Mouse (Mus musculus) ES-Bruce4 (cell line): ENCODE measurements around the gene Mrps26. TPM values are rescaled to one million over a fixed set of nuclear protein-coding genes. Genes with fewer than 3 reads are reported as not detected.
"Not testable (repeated sequence)": the region's sequence is repeated elsewhere in the genome, so short reads cannot be mapped to it uniquely, and the experiment has no call there.

ENCODE experiments used
- H3K27ac ChIP-seq: 2 replicates; pipeline ENCODE4 v1.5.1; 2012; ENCODE audit warnings: low read length, inconsistent platforms; ENCODE audit not compliant: insufficient read depth
- H3K27me3 ChIP-seq: 2 replicates; pipeline ENCODE4 v1.6.1; 2012; ENCODE audit warnings: mild to moderate bottlenecking, low read length, inconsistent platforms; ENCODE audit not compliant: control insufficient read depth, poor library complexity, insufficient read depth, severe bottlenecking
- H3K36me3 ChIP-seq: 2 replicates; pipeline ENCODE4 v1.6.1; 2012; ENCODE audit warnings: inconsistent platforms, mild to moderate bottlenecking, low read length, moderate library complexity; ENCODE audit not compliant: control insufficient read depth, poor library complexity, insufficient read depth, severe bottlenecking
- H3K4me1 ChIP-seq: one replicate; pipeline ENCODE4 v1.8.1; 2011; ENCODE audit warnings: low read length; ENCODE audit not compliant: control insufficient read depth, insufficient read depth
- H3K4me3 ChIP-seq: 2 replicates; pipeline ENCODE4 v1.5.1; 2011; ENCODE audit warnings: low read depth, mild to moderate bottlenecking, low read length
- H3K9ac ChIP-seq: 2 replicates; pipeline ENCODE4 v1.6.1; 2012; ENCODE audit warnings: low read depth, mild to moderate bottlenecking, inconsistent platforms; ENCODE audit not compliant: poor library complexity, severe bottlenecking
- H3K9me3 ChIP-seq: replicated peaks from 2 replicates; pipeline ENCODE4 v1.6.1; 2012; ENCODE audit warnings: mild to moderate bottlenecking, low read length, inconsistent platforms; ENCODE audit not compliant: control insufficient read depth, poor library complexity, insufficient read depth, severe bottlenecking
- CTCF ChIP-seq: IDR thresholded peaks from one replicate; pipeline ENCODE4 v1.8.1; 2011; ENCODE audit warnings: low read depth, low read length
- EP300 ChIP-seq: IDR thresholded peaks from 2 replicates; pipeline ENCODE4 v1.6.1; 2011; ENCODE audit warnings: low read depth, low read length; ENCODE audit not compliant: insufficient read depth
- POLR2A ChIP-seq: IDR thresholded peaks from one replicate; pipeline ENCODE4 v1.8.1; 2011; ENCODE audit warnings: low read length; ENCODE audit not compliant: insufficient read depth
- polyA plus RNA-seq: library from polyadenylated mRNA; stranded (reverse); fragments of >200 nt; gene quantifications from 2 replicates; pipeline ENCODE4 v1.2.4, GENCODE M21; 2011; ENCODE audit warnings: low read depth; ENCODE audit not compliant: missing spikeins, insufficient read depth, insufficient read length

The Mrps26 gene
- polyA plus RNA-seq, 1 experiment: 17.0 TPM

GRCm38 (mm10) chr2:130564063-130564462, 521 bp downstream of the Mrps26 start:
- Histone ChIP-seq H3K9me3 (no peaks in the 10 kb centered on the region), H3K27ac (no peak overlapping the region)

GRCm38 (mm10) chr2:130564983-130565382, 1.4 kb downstream of the Mrps26 start:
- no peaks in the 10 kb centered on the region for H3K27me3 ChIP-seq
- peaks cover 5% of the 10 kb centered on the region for H3K36me3 ChIP-seq
- no peaks in the 10 kb centered on the region for H3K4me1 ChIP-seq
- no peaks in the 10 kb centered on the region for H3K9me3 ChIP-seq
- no peak overlapping the region for H3K27ac ChIP-seq
- no peak overlapping the region for H3K4me3 ChIP-seq
- TF ChIP-seq POLR2A (no peak), EP300 (no peak), CTCF (no peak)
- no peak overlapping the region for H3K9ac ChIP-seq

More at GRCm38 (mm10) chr2:130564063-130564462, 521 bp downstream of the Mrps26 start:
- Histone ChIP-seq H3K4me3 (peak overlapping the region; percentile 93), H3K9ac (peak overlapping the region; percentile 82), H3K4me1 (no peaks in the 10 kb centered on the region), H3K36me3 (peaks cover 5% of the 10 kb centered on the region), H3K27me3 (no peaks in the 10 kb centered on the region)
- TF ChIP-seq POLR2A: no peak
- no peak for TF ChIP-seq CTCF
- no peak for TF ChIP-seq EP300

GRCm38 (mm10) chr2:130568921-130569320, 5.4 kb downstream of the Mrps26 start:
- H3K4me3 ChIP-seq: no peak overlapping the region
- H3K9me3 ChIP-seq: no peaks in the 10 kb centered on the region
- H3K9ac ChIP-seq: no peak overlapping the region
- H3K27ac ChIP-seq: no peak overlapping the region
- TF ChIP-seq CTCF (no peak), EP300 (no peak), POLR2A (no peak)
- H3K27me3 ChIP-seq: no peaks in the 10 kb centered on the region
- H3K4me1 ChIP-seq: no peaks in the 10 kb centered on the region
- H3K36me3 ChIP-seq: peaks cover 5% of the 10 kb centered on the region

- TF ChIP-seq EP300 (no peak), POLR2A (no peak), CTCF (no peak)
- Histone ChIP-seq H3K9me3 (no peaks in the 10 kb centered on the region), H3K27me3 (no peaks in the 10 kb centered on the region), H3K9ac (no peak overlapping the region), H3K27ac (no peak overlapping the region), H3K36me3 (peaks cover 5% of the 10 kb centered on the region), H3K4me3 (no peak overlapping the region), H3K4me1 (no peaks in the 10 kb centered on the region)
Observed at GRCm38 (mm10) chr2:130569926-130570325, 6.4 kb downstream of the Mrps26 start.

- Histone ChIP-seq H3K4me3 (no peak overlapping the region), H3K9me3 (no peaks in the 10 kb centered on the region), H3K27me3 (no peaks in the 10 kb centered on the region), H3K36me3 (no peaks in the 10 kb centered on the region), H3K4me1 (no peaks in the 10 kb centered on the region), H3K9ac (no peak overlapping the region), H3K27ac (no peak overlapping the region)
- TF ChIP-seq POLR2A (no peak), EP300 (no peak), CTCF (peak; percentile 34)
Observed at GRCm38 (mm10) chr2:130574960-130575359, 11.4 kb downstream of the Mrps26 start.

- peaks cover 3% of the 10 kb centered on the region; the same call in 1 of the 2 replicates for H3K27me3 ChIP-seq
- H3K4me1 ChIP-seq: no peaks in the 10 kb centered on the region
- H3K9me3 ChIP-seq: no peaks in the 10 kb centered on the region
- H3K27ac ChIP-seq: no peak within 1 kb of the TSS
- no peaks in the 10 kb centered on the region for H3K36me3 ChIP-seq
- peak within 1 kb of the TSS; percentile 59 for H3K4me3 ChIP-seq
- TF ChIP-seq EP300: no peak
- no peak for TF ChIP-seq POLR2A
- TF ChIP-seq CTCF: no peak
- peak within 1 kb of the TSS; percentile 48; the same call in 1 of the 2 replicates for H3K9ac ChIP-seq
Observed at GRCm38 (mm10) chr2:130575873-130576272, 12.3 kb downstream of the Mrps26 start, which contains the start of gene Oxt. TSS of gene Oxt (plus strand) at chr2:130576173.

GRCm38 (mm10) chr2:130576564-130576963, 13.0 kb downstream of the Mrps26 start:
- H3K36me3 ChIP-seq, H3K4me1 ChIP-seq, H3K27ac ChIP-seq, H3K27me3 ChIP-seq, H3K9me3 ChIP-seq: not testable (repeated sequence)
- Histone ChIP-seq H3K4me3 (peak overlapping the region; percentile 59), H3K9ac (peak overlapping the region; percentile 48; the same call in 1 of the 2 replicates)
